Mouse (Mus musculus): Measurements from ENCODE around the gene Rps17.

- no peak for TF ChIP-seq TAL1 (IDR thresholded peaks at IDR 0.05; ENCODE audit: low read length)
- TF ChIP-seq GATA1 (IDR thresholded peaks at IDR 0.05; ENCODE audit: low read length), result no peak
Observed at GRCm38 (mm10) chr7:81311130-81311529, 33.9 kb downstream of the Rps17 start.
